Mouse (Mus musculus): ENCODE data around the gene Sash1.

Gene Sash1

GRCm38 (mm10) chr10:8847974-8848373 is 37.9 kb downstream of the Sash1 start:
- no peak for DNase-seq

- no peak for DNase-seq
Observed at GRCm38 (mm10) chr10:8846258-8846657, 39.6 kb downstream of the Sash1 start.

- DNase-seq: no peak
Observed at GRCm38 (mm10) chr10:8845230-8845770, 40.6 kb downstream of the Sash1 start.

- DNase-seq: no peak
Observed at GRCm38 (mm10) chr10:8839956-8840355, 45.9 kb downstream of the Sash1 start.

- DNase-seq: peak; percentile 10
Observed at GRCm38 (mm10) chr10:8833816-8834464, 51.9 kb downstream of the Sash1 start.

GRCm38 (mm10) chr10:8826303-8826702 is 59.6 kb downstream of the Sash1 start:
- no peak for DNase-seq

GRCm38 (mm10) chr10:8825874-8826273 is 60.0 kb downstream of the Sash1 start:
- no peak for DNase-seq

GRCm38 (mm10) chr10:8818066-8818465 is 67.8 kb downstream of the Sash1 start:
- DNase-seq: no peak

- no peak for DNase-seq
Observed at GRCm38 (mm10) chr10:8813984-8814578, 71.8 kb downstream of the Sash1 start.

- no peak for DNase-seq
Observed at GRCm38 (mm10) chr10:8813259-8813658, 72.6 kb downstream of the Sash1 start.

- no peak for DNase-seq
Observed at GRCm38 (mm10) chr10:8812807-8813206, 73.1 kb downstream of the Sash1 start.

GRCm38 (mm10) chr10:8811261-8812039 is 74.4 kb downstream of the Sash1 start:
- DNase-seq: no peak

GRCm38 (mm10) chr10:8810496-8810895 is 75.4 kb downstream of the Sash1 start:
- no peak for DNase-seq

GRCm38 (mm10) chr10:8808383-8808782 is 77.5 kb downstream of the Sash1 start:
- no peak for DNase-seq

GRCm38 (mm10) chr10:8807581-8807980 is 78.3 kb downstream of the Sash1 start:
- no peak for DNase-seq

GRCm38 (mm10) chr10:8805402-8805801 is 80.5 kb downstream of the Sash1 start:
- DNase-seq: no peak

- DNase-seq: peak; percentile 82
Observed at GRCm38 (mm10) chr10:8804292-8804691, 81.6 kb downstream of the Sash1 start.

GRCm38 (mm10) chr10:8801719-8802347 is 84.0 kb downstream of the Sash1 start:
- DNase-seq: peak; percentile 47

- peak; percentile 14 for DNase-seq
Observed at GRCm38 (mm10) chr10:8801139-8801613, 84.7 kb downstream of the Sash1 start.

GRCm38 (mm10) chr10:8797826-8798225 is 88.0 kb downstream of the Sash1 start:
- DNase-seq: no peak

- peak; percentile 70 for DNase-seq
Observed at GRCm38 (mm10) chr10:8795336-8795735, 90.5 kb downstream of the Sash1 start.

- peak; percentile 55 for DNase-seq
Observed at GRCm38 (mm10) chr10:8792412-8792811, 93.5 kb downstream of the Sash1 start.

GRCm38 (mm10) chr10:8789096-8789495 is 96.8 kb downstream of the Sash1 start:
- DNase-seq: no peak

All from thymus, postnatal 14 days (tissue).